Mouse (Mus musculus) thymus, adult 2 months (tissue): ENCODE results near the gene Gse1.

Source experiments
- CTCF ChIP-seq: fragments of 200-500 bp; IDR thresholded peaks from 2 replicates; pipeline ENCODE4 v1.5.1; 2012; ENCODE audit warnings: mild to moderate bottlenecking, control low read depth, low read length, moderate library complexity, borderline replicate concordance; ENCODE audit not compliant: control insufficient read depth, poor library complexity, insufficient read depth; ENCODE audit errors: extremely low read depth
- POLR2A ChIP-seq: fragments of 200-500 bp; IDR thresholded peaks from 2 replicates; pipeline ENCODE4 v1.6.1; 2012; ENCODE audit warnings: mild to moderate bottlenecking, low read length, control low read depth, moderate library complexity; ENCODE audit not compliant: control insufficient read depth, poor library complexity, insufficient read depth; ENCODE audit errors: extremely low read depth

DNA sequence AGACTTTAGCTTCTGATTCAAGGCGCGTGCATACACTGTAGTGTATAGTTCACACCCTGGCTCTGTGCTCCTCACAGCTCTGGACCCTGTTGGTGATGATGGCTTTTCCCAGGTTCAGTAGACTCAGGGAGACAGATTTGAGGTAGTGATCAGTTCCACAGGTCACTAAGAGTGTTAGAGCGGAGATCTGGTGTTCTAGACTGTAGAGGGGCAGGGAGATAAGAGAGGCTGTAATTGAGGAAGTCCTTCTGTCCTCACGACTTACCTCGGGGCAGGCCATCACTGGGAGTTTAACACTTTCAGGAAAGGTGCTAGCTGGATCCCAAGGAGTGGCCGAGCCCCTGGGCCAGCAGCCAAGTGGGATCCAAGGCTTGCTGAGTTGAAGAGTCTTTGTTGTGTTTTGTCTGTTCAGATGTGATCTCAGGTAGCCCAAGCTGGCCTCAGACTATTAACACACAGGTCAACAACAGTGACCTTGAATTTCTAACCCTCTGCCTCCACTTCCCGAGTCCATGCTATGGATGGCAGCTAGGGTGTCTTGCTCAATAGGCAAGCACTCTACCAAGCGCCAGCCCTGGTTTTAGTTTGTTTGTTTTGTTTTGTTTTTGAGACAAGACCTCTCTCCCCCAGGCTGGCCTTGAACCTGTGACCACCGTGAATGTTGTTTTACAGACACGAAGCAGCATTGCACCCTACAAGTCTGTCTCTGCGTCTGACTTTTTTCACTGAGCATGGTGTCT, 246.4 kb downstream of the Gse1 start:
- TF ChIP-seq CTCF: no peak
- no peak for TF ChIP-seq POLR2A
